Mouse (Mus musculus) liver, embryonic 13.5 days (tissue): ENCODE measurements around the gene Nek8. TPM values are rescaled to one million over a fixed set of nuclear protein-coding genes. Genes with fewer than 3 reads are reported as not detected.

Experiments
- microRNA-seq: library from miRNA; unstranded; fragments of <30 nt; microRNA quantifications from one replicate; pipeline ENCODE4, GENCODE M21; 2016
- polyA plus RNA-seq: library from polyadenylated mRNA; unstranded; fragments of >200 nt; fragmentation: Nextera tagmentation; extraction: Ambion mirVana; gene quantifications from 2 replicates; pipeline ENCODE4 v1.2.1, GENCODE M21; 2015

The Nek8 gene
- polyA plus RNA-seq, 1 experiment from 2014 or later: 9.2 TPM

Small RNA genes within 50 kb of the gene (microRNA-seq; reads per million reads assigned to microRNA genes)
- 2.1 reads per million for gene Mir7653

Other genes with a start within 250 kb of the Nek8 start
- 0.03 and 0.20 TPM in 2 replicates for gene Sez6, start 245.9 kb downstream of the Nek8 start, polyA plus RNA-seq
- gene Phf12, start 193.9 kb downstream of the Nek8 start, polyA plus RNA-seq: 6.5 and 7.6 TPM in 2 replicates
- 18.2 and 19.3 TPM in 2 replicates for gene Dhrs13, start 144.4 kb downstream of the Nek8 start, polyA plus RNA-seq
- 24.6 and 27.1 TPM in 2 replicates for gene Flot2, start 138.7 kb downstream of the Nek8 start, polyA plus RNA-seq
- gene Eral1, start 96.3 kb downstream of the Nek8 start, polyA plus RNA-seq: 19.1 and 20.2 TPM in 2 replicates
- 3.7 and 5.5 TPM in 2 replicates for gene Fam222b, start 82.0 kb downstream of the Nek8 start, polyA plus RNA-seq
- 28.0 and 34.6 TPM in 2 replicates for gene Traf4, start 11.1 kb downstream of the Nek8 start, polyA plus RNA-seq
- gene Tlcd1, start within 50 bp of the Nek8 start, polyA plus RNA-seq: 50.3 and 54.3 TPM in 2 replicates
- gene Rpl23a, start 6.9 kb upstream of the Nek8 start, polyA plus RNA-seq: 1,033 and 1,075 TPM in 2 replicates
- gene Rab34, start 11.8 kb upstream of the Nek8 start, polyA plus RNA-seq: 13.5 and 15.6 TPM in 2 replicates
- 0.44 and 0.65 TPM in 2 replicates for gene Proca1, start 16.7 kb upstream of the Nek8 start, polyA plus RNA-seq
- gene Sdf2, start 69.1 kb upstream of the Nek8 start, polyA plus RNA-seq: 29.6 and 29.8 TPM in 2 replicates
- 9.8 and 12.3 TPM in 2 replicates for gene Supt6, start 69.3 kb upstream of the Nek8 start, polyA plus RNA-seq
- gene 2610507B11Rik, start 85.1 kb upstream of the Nek8 start, polyA plus RNA-seq: 33.6 and 42.8 TPM in 2 replicates
- 0.06 TPM in 1 of 2 replicates, not detected in the other for gene BC030499, start 114.2 kb upstream of the Nek8 start, polyA plus RNA-seq
- gene Spag5, start 124.9 kb upstream of the Nek8 start, polyA plus RNA-seq: 30.3 and 32.6 TPM in 2 replicates
- gene Aldoc, start 146.3 kb upstream of the Nek8 start, polyA plus RNA-seq: 4.9 and 5.2 TPM in 2 replicates
- gene Pigs, start 151.7 kb upstream of the Nek8 start, polyA plus RNA-seq: 32.3 and 37.1 TPM in 2 replicates
- gene Unc119, start 166.8 kb upstream of the Nek8 start, polyA plus RNA-seq: 27.4 and 28.0 TPM in 2 replicates
- not detected in 2 replicates for gene Foxn1, start 209.9 kb upstream of the Nek8 start, polyA plus RNA-seq
- gene Slc13a2, start 245.5 kb upstream of the Nek8 start, polyA plus RNA-seq: 0.07 TPM in 1 of 2 replicates, not detected in the other